Mouse (Mus musculus): ENCODE measurements around the gene Col4a2. TPM values are rescaled to one million over a fixed set of nuclear protein-coding genes. Genes with fewer than 3 reads are reported as not detected.
A peak's percentile ranks its signal among the peaks of the same experiment; 100 is the strongest.

The Col4a2 gene
- polyA plus RNA-seq, 1 experiment, result 77.1 TPM

- TF ChIP-seq CTCF (IDR thresholded peaks at IDR 0.05; ENCODE audit: borderline replicate concordance, extremely low read depth, insufficient read depth, insufficient read length), result no peak
- TF ChIP-seq POLR2A (IDR thresholded peaks at IDR 0.05; ENCODE audit: borderline replicate concordance, extremely low read depth, insufficient read depth, insufficient read length, poor library complexity, severe bottlenecking), result no peak
- DNase-seq (ENCODE audit: low read depth), result peak; percentile 19
Observed at GRCm38 (mm10) chr8:11393161-11393560, 80.6 kb downstream of the Col4a2 start.

DNA sequence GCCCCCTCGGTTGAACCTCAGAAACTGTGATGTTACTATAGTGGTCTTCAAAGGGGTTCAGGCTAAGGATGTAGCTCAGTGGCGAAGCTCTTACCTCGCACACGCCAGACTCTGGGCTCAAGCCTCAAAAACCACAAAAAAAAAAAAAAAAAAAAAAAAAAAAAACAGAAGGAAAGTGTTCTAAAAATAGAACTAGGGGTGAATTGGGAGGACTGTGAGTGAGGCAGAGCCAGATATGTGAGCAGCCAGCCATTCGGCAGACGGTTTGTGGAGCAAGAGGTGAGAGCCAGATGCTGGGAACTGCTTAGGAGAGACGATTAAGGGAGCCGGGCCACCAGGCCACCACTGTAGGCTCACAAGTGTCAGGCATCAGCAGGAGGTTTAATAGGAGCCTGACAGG is 81.0 kb downstream of the Col4a2 start:
- TF ChIP-seq CTCF (IDR thresholded peaks at IDR 0.05; ENCODE audit: borderline replicate concordance, extremely low read depth, insufficient read depth, insufficient read length) (no peak), POLR2A (IDR thresholded peaks at IDR 0.05; ENCODE audit: borderline replicate concordance, extremely low read depth, insufficient read depth, insufficient read length, poor library complexity, severe bottlenecking) (no peak)
- peak; percentile 35 for DNase-seq (ENCODE audit: low read depth)

DNA sequence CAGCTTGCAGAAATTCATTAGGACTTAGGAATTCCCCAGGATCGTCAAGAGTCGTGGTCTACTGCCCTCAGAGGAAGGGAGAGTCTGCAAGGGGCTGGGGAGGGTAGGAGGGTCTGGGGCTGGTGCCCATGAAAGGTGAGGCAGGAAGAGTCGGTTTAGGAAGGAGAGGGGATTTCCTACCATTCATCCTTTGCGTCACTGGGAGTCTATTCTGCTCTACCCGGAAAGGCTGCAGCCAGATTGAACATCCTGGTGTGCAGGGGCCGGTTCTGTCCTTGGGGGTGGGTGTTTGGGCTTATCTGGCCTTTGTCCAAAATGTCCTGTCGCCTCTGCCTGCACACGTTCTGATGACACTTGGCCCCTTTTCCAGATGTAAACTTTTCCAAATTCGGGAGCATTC is 82.2 kb downstream of the Col4a2 start:
- no peak for DNase-seq (ENCODE audit: low read depth)
- TF ChIP-seq POLR2A (IDR thresholded peaks at IDR 0.05; ENCODE audit: borderline replicate concordance, extremely low read depth, insufficient read depth, insufficient read length, poor library complexity, severe bottlenecking) (no peak), CTCF (IDR thresholded peaks at IDR 0.05; ENCODE audit: borderline replicate concordance, extremely low read depth, insufficient read depth, insufficient read length) (no peak)

DNA sequence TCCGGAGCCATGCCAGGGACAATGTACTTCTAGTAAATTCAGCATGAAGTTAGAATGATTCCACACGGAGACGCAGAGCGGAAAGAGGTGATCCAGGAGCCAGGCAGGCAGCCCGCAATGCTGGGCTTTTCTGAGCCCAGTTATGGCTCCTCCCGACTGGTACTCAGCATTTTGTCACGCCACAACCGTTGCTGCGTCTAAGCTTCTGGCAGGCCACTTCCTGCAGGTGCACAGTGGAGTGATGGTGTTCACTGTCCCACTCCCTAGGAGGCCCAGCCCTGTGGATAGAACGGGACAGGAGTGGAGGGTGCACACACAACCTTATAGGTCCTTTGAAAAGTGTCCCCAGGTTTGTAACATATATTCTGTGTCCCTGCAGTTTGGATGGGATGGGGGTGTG is 83.0 kb downstream of the Col4a2 start:
- DNase-seq (ENCODE audit: low read depth), result no peak
- TF ChIP-seq POLR2A (IDR thresholded peaks at IDR 0.05; ENCODE audit: borderline replicate concordance, extremely low read depth, insufficient read depth, insufficient read length, poor library complexity, severe bottlenecking) (no peak), CTCF (IDR thresholded peaks at IDR 0.05; ENCODE audit: borderline replicate concordance, extremely low read depth, insufficient read depth, insufficient read length) (no peak)

DNA sequence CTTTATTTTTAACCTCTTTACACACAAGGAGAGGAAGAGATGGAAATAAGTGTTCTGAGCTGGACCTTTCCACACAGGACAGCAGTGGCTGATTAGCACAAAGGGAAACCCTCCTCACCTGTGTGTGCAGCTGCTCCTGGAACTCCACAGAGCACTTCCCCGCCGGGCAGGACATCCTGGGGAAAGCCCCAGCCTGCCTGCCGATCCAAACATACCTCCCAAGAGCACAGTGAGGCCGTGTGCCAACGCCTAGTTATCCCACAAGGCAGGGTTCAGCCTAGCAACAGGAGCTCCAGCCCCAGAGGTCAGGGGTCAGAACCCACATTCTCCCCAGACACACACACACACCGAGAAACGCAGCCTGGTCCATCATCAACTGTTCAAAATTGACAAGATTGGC is 83.5 kb downstream of the Col4a2 start:
- TF ChIP-seq CTCF (IDR thresholded peaks at IDR 0.05; ENCODE audit: borderline replicate concordance, extremely low read depth, insufficient read depth, insufficient read length) (no peak), POLR2A (IDR thresholded peaks at IDR 0.05; ENCODE audit: borderline replicate concordance, extremely low read depth, insufficient read depth, insufficient read length, poor library complexity, severe bottlenecking) (no peak)
- no peak for DNase-seq (ENCODE audit: low read depth)

DNA sequence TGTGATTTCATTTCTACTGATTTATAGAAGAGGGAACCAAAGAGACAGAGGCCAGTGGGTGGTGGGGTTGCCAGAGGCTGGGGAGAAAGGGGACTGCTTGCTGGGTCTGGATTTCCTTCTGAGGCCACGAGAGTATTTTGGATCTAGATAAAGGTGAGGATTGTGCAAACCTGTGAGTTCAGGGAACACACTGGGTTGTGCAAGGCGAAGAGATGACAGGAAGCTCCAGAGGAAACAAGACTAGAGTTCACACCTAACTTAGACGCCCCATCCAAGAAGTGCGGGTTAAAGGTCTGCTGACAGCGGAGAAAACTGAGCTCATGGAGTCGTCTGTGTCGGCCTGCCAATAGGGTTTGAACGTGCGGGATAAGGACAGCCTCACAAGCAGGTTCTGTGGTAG is 84.5 kb downstream of the Col4a2 start:
- TF ChIP-seq CTCF (IDR thresholded peaks at IDR 0.05; ENCODE audit: borderline replicate concordance, extremely low read depth, insufficient read depth, insufficient read length) (no peak), POLR2A (IDR thresholded peaks at IDR 0.05; ENCODE audit: borderline replicate concordance, extremely low read depth, insufficient read depth, insufficient read length, poor library complexity, severe bottlenecking) (no peak)
- no peak for DNase-seq (ENCODE audit: low read depth)

GRCm38 (mm10) chr8:11399706-11400105 is 87.1 kb downstream of the Col4a2 start:
- TF ChIP-seq POLR2A (IDR thresholded peaks at IDR 0.05; ENCODE audit: borderline replicate concordance, extremely low read depth, insufficient read depth, insufficient read length, poor library complexity, severe bottlenecking) (no peak), CTCF (IDR thresholded peaks at IDR 0.05; ENCODE audit: borderline replicate concordance, extremely low read depth, insufficient read depth, insufficient read length) (no peak)
- no peak for DNase-seq (ENCODE audit: low read depth)

DNA sequence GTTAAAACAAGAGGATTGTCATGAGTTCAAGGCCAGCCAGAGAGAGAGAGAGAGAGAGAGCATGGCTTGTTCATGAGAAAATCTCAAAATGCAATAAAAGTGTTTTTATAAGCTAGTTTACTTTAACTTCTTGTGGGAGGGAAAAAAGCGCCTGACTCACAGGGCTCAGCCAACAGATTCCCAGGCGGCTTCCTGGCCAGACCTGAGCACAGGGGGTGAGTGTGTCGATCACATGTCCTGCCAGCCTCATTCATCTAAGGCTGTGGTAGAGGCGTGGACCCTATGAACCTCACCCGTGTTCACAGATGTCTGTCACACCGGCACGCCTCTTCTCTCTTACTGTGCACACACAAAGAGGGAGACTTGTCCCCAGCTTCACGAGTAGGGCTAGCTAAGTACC is 87.6 kb downstream of the Col4a2 start:
- TF ChIP-seq CTCF (IDR thresholded peaks at IDR 0.05; ENCODE audit: borderline replicate concordance, extremely low read depth, insufficient read depth, insufficient read length) (no peak), POLR2A (IDR thresholded peaks at IDR 0.05; ENCODE audit: borderline replicate concordance, extremely low read depth, insufficient read depth, insufficient read length, poor library complexity, severe bottlenecking) (no peak)

DNA sequence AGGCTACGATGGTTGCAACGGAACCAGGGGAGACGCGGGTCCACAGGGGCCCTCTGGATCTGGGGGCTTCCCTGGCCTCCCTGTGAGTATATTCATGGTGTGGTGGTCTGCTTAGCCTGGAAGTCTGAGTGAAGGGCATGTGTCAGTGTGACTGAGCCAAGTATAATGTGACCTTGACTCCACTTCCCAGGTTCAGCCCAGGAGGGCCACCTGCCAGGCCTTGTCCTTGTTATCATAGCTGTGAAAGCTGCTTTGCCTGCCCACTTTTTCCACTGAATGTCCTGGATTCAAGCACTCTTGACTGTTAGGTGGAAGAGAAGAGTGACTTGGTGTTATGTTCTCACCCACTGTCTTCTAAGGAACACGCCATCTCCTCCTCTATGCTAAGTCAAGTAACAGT is 88.6 kb downstream of the Col4a2 start:
- DNase-seq (ENCODE audit: low read depth), result no peak
- no peak for TF ChIP-seq POLR2A (IDR thresholded peaks at IDR 0.05; ENCODE audit: borderline replicate concordance, extremely low read depth, insufficient read depth, insufficient read length, poor library complexity, severe bottlenecking)

More for the DNA sequence above, 87.6 kb downstream of the Col4a2 start:
- no peak for DNase-seq (ENCODE audit: low read depth)

DNA sequence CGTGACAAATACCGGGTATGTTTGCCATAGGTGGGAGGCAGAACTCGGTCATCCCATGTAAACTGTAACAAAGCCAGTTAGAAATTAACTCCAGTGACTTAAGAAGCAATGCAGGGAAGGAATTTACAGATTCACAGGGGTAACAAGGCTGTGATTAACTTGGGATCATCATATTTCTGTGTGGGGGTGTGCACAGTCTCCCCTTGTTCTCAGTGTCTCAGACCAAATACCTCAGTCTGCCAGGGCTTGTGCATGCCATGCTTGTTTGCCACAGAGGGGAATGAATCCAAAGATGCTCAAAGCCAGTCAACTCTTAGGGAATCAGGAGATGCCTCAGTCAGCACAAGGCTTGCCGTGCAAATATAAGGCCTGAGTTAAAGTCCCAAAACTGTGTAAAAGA is 89.6 kb downstream of the Col4a2 start:
- TF ChIP-seq POLR2A (IDR thresholded peaks at IDR 0.05; ENCODE audit: borderline replicate concordance, extremely low read depth, insufficient read depth, insufficient read length, poor library complexity, severe bottlenecking), result no peak
- TF ChIP-seq CTCF (IDR thresholded peaks at IDR 0.05; ENCODE audit: borderline replicate concordance, extremely low read depth, insufficient read depth, insufficient read length), result no peak
- no peak for DNase-seq (ENCODE audit: low read depth)

DNA sequence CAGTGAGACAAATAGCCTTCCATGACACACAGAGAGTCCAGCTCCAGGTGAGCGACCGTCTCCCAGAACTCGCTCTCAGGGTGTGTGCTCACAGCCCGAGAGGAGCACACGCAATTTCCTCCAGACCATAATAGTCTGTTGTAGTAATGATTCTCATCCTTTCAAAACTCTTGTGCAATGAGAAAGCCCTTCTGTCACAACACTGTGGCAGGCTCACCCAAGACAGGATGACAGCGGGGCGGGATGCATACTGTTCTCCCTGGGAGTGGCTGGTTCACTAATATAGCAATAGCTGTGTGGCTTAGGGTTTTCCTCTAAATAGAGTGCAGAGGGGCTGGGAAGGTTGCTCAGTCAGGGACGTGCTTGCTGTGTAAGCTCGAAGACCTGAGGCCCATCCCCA is 91.2 kb downstream of the Col4a2 start:
- no peak for DNase-seq (ENCODE audit: low read depth)
- TF ChIP-seq POLR2A (IDR thresholded peaks at IDR 0.05; ENCODE audit: borderline replicate concordance, extremely low read depth, insufficient read depth, insufficient read length, poor library complexity, severe bottlenecking) (no peak), CTCF (IDR thresholded peaks at IDR 0.05; ENCODE audit: borderline replicate concordance, extremely low read depth, insufficient read depth, insufficient read length) (no peak)

GRCm38 (mm10) chr8:11404614-11405013 is 92.0 kb downstream of the Col4a2 start:
- TF ChIP-seq CTCF (IDR thresholded peaks at IDR 0.05; ENCODE audit: borderline replicate concordance, extremely low read depth, insufficient read depth, insufficient read length) (no peak), POLR2A (IDR thresholded peaks at IDR 0.05; ENCODE audit: borderline replicate concordance, extremely low read depth, insufficient read depth, insufficient read length, poor library complexity, severe bottlenecking) (no peak)
- DNase-seq (ENCODE audit: low read depth), result peak; percentile 14

All from brain, embryonic 14.5 days (tissue).